Mouse (Mus musculus): ENCODE data around the gene Ttc9c.

Gene Ttc9c

DNA sequence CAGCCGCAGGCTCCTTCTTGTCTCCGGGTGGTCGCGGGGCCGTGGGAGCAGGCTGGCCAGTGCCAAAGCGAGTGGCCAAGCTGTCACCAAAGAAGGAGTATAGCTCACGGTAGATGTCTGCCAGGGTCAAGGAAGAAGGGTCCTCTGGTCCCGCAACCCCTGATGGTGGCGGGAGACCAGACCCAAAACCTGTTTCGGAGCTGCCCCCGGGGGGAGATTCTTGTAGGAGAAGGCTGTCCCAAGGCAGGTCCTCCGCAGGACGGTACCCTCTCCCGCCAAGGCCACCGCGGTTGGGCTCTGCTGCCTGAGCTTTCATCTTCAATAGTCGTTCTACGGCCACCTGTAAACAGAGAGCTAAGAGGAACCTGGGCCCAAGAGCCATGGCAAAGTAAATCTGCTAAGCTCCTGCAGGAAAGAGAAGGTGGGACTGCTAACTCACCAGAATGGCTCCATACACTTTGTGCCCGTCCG is 44.1 kb downstream of the Ttc9c start:
- no peak for DNase-seq (ENCODE audit: extremely low spot score, low spot score)

DNA sequence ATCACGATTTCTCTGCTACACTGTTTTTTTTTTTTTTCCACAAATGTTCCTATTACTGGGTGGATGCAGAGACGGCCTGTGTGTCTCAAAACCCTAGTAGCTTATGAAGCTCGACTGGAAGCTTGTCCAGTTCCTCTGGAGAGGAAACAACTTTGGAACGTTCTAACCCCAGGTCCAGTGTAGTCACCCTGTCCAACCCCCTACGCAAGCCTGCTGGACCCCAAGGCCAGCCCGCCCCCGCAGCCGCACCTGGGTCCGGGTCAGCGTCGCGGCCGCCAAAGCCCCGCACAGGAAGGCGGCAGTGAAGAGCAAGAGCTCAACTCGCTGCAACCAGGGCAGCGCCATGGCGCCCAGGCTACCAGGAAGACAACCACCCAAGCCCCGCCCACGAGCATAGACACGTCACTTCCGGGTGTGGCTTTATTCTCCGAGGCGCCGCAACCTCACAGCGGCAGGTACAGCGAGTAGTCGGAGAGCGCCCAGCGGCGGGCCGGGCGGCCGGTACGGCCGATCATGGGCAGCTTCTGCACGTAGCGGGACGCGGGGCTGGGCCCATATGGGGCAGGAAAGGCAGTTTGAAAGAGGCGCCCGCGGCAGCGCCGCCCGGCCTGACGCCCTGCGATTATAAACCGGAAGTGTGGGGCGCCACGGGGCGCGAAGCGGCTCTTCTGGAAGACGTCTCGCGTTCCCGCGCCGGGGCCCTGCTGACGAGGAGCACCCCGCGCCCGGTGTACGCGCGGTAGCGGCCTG is 44.9 kb downstream of the Ttc9c start, which contains the start of gene Tmem179b:
Gene Tmem179b (minus strand): TSS at position 382 of the 750 bp plus-strand sequence.
- DNase-seq (ENCODE audit: extremely low spot score, low spot score), result peak; percentile 99

DNA sequence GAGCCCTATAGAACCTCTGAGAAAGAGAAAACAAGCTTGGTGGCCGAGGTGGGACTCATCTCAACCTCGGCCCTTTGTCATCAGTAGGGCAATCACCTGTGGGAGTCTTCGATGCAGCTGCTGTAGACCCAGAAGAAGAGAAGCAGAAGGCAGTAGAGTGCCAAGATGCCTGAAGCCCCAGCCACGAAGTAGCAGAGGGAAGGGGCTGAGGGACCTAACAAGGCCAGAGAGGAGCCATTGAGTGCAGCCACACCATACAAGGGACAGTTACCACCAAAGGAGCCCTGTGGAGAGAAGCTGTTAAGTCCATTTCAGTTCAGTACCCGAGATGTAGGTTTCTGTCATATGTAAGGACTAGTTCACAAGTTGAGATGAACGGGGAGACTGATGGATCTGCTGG is 45.7 kb downstream of the Ttc9c start:
- DNase-seq (ENCODE audit: extremely low spot score, low spot score), result no peak

DNA sequence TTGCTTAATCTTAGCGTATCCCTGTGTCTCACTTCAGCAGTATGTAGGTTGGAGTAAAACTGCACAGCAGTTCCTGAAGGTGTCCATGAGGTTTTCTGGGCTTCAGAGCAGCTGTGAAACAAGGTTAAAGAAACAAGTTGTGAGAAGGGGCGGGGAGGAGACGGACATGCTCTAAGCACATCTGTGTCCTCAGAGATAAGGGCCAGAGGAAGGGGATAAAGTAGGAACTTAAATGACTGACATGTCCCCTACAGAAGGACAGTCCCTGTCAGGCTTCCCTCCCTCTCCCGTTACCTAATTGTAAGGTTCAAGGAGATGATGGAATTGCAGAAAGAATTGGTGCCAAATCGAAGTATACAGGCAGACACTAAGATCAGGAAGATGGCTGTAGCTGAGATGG is 46.1 kb downstream of the Ttc9c start:
- DNase-seq (ENCODE audit: extremely low spot score, low spot score), result no peak

DNA sequence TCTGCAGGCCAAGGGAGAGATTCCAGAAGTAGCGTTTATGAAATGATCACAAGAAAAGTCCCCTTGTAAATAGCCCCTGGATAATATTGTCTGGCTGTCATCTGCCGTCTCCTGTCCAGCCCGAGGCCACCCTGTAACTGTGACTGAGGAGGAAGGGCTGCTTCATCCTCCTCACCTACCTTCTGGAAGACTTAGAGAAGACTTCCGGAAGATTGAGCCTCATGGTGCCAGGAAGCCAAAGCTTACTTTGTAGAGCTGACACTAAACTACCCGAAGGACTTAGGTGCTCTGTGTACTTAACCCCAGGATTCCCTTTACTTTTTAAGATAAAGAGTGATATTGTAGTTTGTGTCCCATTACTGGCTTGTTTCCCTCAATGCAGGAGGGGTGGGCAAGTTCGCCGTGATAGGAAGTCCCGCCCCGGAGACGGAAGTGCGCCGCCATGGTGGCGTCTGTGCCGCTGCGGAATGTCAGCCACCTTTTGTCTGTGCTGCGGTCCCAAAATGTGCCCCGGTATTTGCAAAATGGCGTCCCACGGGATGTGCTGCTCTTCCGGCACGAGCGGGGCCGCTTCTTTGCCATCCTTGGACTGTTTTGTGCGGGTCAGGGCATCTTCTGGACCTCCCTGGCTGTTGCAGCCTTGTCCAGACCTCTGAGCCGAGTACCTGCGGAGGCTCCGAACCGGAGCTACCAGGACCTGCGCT is 48.4 kb downstream of the Ttc9c start, which contains the start of gene Tmem223:
Gene Tmem223 (plus strand): TSS at position 430 of the 704 bp plus-strand sequence.
- peak; percentile 81 for DNase-seq (ENCODE audit: extremely low spot score, low spot score)

DNA sequence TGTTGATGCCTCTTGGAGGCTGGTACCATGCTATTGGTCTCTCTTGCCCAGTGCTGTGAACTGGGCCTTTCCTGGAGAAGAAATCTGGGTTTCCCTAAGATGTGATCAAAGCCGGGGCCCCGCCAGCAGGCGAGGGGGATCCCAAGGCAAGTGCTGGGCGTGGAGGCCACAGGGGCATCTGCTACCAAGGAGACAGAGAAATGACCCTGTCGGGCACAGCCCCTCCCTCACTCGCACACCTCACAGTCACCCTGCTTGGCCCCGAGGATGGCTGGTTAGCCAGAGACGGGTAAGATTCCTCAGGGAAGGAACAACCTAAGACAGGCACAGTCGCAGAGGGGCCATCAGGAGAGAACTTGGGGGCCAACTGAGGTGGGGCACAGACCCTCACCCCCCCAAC is 53.6 kb downstream of the Ttc9c start:
- no peak for DNase-seq (ENCODE audit: extremely low spot score, low spot score)

DNA sequence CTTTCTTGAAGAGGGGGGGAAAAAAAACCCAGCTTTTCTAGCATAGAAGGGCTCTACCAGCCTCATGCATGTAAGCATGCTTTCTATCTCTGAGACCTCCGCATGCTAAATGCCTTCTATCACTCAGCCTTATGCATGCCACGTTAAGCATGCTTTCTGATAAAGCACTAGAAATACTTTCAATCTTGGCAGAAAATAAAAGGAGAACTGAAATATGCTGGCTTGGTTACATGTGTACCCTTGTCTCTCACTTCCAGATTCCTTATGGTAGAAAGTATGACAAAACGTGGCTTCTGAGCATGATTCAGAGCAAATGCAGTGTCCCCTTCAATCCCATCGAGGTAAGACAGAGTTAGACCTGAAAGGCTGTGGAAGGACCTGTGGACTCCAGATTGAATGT is 55.9 kb downstream of the Ttc9c start:
- DNase-seq (ENCODE audit: extremely low spot score, low spot score), result no peak

DNA sequence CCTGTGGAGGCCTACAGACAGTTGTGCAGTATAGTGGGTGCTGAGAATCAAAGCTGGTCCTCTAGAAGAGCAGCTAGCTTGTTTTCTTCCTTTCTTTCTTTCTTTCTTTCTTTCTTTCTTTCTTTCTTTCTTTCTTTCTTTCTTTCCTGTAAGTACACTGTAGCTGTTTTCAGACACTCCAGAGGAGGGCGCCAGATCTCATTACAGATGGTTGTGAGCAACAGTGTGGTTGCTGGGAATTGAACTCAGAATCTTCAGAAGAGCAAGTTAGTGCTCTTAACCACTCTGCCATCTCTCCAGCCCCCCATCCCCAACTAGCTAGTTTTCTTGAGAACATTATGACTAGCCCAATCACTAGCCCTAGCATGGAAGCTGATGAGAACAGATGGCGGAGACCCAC is 58.4 kb downstream of the Ttc9c start:
- no peak for DNase-seq (ENCODE audit: extremely low spot score, low spot score)

Measured in neural tube, embryonic 10.5 days (tissue).